Mouse (Mus musculus) olfactory bulb, adult 2 months (tissue): ENCODE data around the gene Snapin. TPM values are rescaled to one million over a fixed set of nuclear protein-coding genes. Genes with fewer than 3 reads are reported as not detected.

ENCODE experiments used
- H3K27ac ChIP-seq: fragments of 200-500 bp; 2 replicates; pipeline ENCODE4 v1.5.1; 2012; ENCODE audit warnings: low read depth, low read length; ENCODE audit not compliant: insufficient read depth
- H3K4me1 ChIP-seq: fragments of 200-500 bp; 2 replicates; pipeline ENCODE4 v1.6.1; 2012; ENCODE audit warnings: low read length; ENCODE audit not compliant: control insufficient read depth, insufficient read depth
- H3K4me3 ChIP-seq: fragments of 200-500 bp; 2 replicates; pipeline ENCODE4 v1.5.1; 2012; ENCODE audit warnings: mild to moderate bottlenecking, low read depth, low read length, moderate library complexity; ENCODE audit not compliant: insufficient read depth
- CTCF ChIP-seq: fragments of 200-500 bp; IDR thresholded peaks from 2 replicates; pipeline ENCODE4 v1.5.1; 2012; ENCODE audit warnings: low read depth, mild to moderate bottlenecking, low read length, moderate library complexity; ENCODE audit not compliant: insufficient read depth
- POLR2A ChIP-seq: fragments of 200-500 bp; IDR thresholded peaks from 2 replicates; pipeline ENCODE4 v1.6.1; 2012; ENCODE audit warnings: mild to moderate bottlenecking, low read depth, low read length, moderate library complexity; ENCODE audit not compliant: insufficient read depth
- WGBS: fragments of 180-500 bp; shearing (Covaris S2); methylation state at CpG from one replicate; pipeline ENCODE4 v1.1.7; 2018; 5-methylcytosine and 5-hydroxymethylcytosine counted together
- polyA plus RNA-seq: library from polyadenylated mRNA; stranded (reverse); fragments of >200 nt; gene quantifications from 2 replicates; pipeline ENCODE4 v1.2.4, GENCODE M21; 2012; ENCODE audit warnings: low replicate concordance; ENCODE audit not compliant: missing spikeins, insufficient read depth, insufficient read length

Snapin gene
- polyA plus RNA-seq, 1 experiment, result not detected

GRCm38 (mm10) chr3:90517711-90518110, 26.9 kb upstream of the Snapin start:
- Histone ChIP-seq H3K4me3 (no peak overlapping the region), H3K27ac (no peak overlapping the region), H3K4me1 (peaks cover 15% of the 10 kb centered on the region)
- TF ChIP-seq CTCF, result no peak
- no peak for TF ChIP-seq POLR2A
- 80% methylated on average over 4 of the region's 4 CpGs for WGBS

GRCm38 (mm10) chr3:90515789-90516188, 25.0 kb upstream of the Snapin start:
- H3K4me1 ChIP-seq, result peaks cover 15% of the 10 kb centered on the region
- whole genome bisulfite sequencing, result 95% methylated on average over 4 of the region's 4 CpGs
- TF ChIP-seq POLR2A, result no peak
- no peak for TF ChIP-seq CTCF
- no peak overlapping the region for H3K4me3 ChIP-seq
- no peak overlapping the region for H3K27ac ChIP-seq

GRCm38 (mm10) chr3:90515242-90515641, 24.4 kb upstream of the Snapin start:
- Histone ChIP-seq H3K4me3 (peak overlapping the region; percentile 40), H3K27ac (peak overlapping the region; percentile 36; the same call in 1 of the 2 replicates), H3K4me1 (peaks cover 15% of the 10 kb centered on the region)
- WGBS, result 36% methylated on average over 1 of the region's 1 CpGs
- TF ChIP-seq POLR2A (no peak), CTCF (no peak)

- WGBS, result 3% methylated on average over 10 of the region's 10 CpGs
- Histone ChIP-seq H3K27ac (peak overlapping the region; percentile 36; the same call in 1 of the 2 replicates), H3K4me1 (peaks cover 15% of the 10 kb centered on the region), H3K4me3 (peak overlapping the region; percentile 40)
- no peak for TF ChIP-seq POLR2A
- no peak for TF ChIP-seq CTCF
Observed at GRCm38 (mm10) chr3:90514691-90515090, 23.9 kb upstream of the Snapin start.

- Histone ChIP-seq H3K27ac (peak within 1 kb of the TSS; percentile 36; the same call in 1 of the 2 replicates), H3K4me1 (peaks cover 15% of the 10 kb centered on the region), H3K4me3 (peak within 1 kb of the TSS; percentile 40)
- whole genome bisulfite sequencing, result 11% methylated on average over 25 of the region's 25 CpGs
- TF ChIP-seq POLR2A, result no peak
- no peak for TF ChIP-seq CTCF
Observed at GRCm38 (mm10) chr3:90513796-90514590, 23.2 kb upstream of the Snapin start, which contains the start of the genes S100a1 and S100a13. Gene S100a1 (minus strand): TSS chr3:90514392. Gene S100a13 (plus strand): TSS chr3:90514435.

GRCm38 (mm10) chr3:90512948-90513642, 22.3 kb upstream of the Snapin start:
- 84% methylated on average over 9 of the region's 9 CpGs for WGBS
- TF ChIP-seq CTCF (no peak), POLR2A (no peak)
- H3K4me3 ChIP-seq, result no peak overlapping the region
- H3K27ac ChIP-seq, result no peak overlapping the region
- H3K4me1 ChIP-seq, result peaks cover 15% of the 10 kb centered on the region

GRCm38 (mm10) chr3:90512276-90512675, 21.4 kb upstream of the Snapin start:
- Histone ChIP-seq H3K4me3 (no peak overlapping the region), H3K27ac (no peak overlapping the region), H3K4me1 (peaks cover 17% of the 10 kb centered on the region)
- TF ChIP-seq POLR2A, result no peak
- no peak for TF ChIP-seq CTCF
- 93% methylated on average over 5 of the region's 5 CpGs for WGBS

- TF ChIP-seq POLR2A, result no peak
- TF ChIP-seq CTCF, result no peak
- peak overlapping the region; percentile 56; the same call in 1 of the 2 replicates for H3K27ac ChIP-seq
- peaks cover 14% of the 10 kb centered on the region for H3K4me1 ChIP-seq
- peak overlapping the region; percentile 99; the same call in 1 of the 2 replicates for H3K4me3 ChIP-seq
- 8% methylated on average over 2 of the region's 2 CpGs for WGBS
Observed at GRCm38 (mm10) chr3:90509747-90510123, 18.9 kb upstream of the Snapin start.
